Mouse (Mus musculus) bone marrow, adult 2 months (tissue): ENCODE measurements around the gene Prpf4. TPM values are rescaled to one million over a fixed set of nuclear protein-coding genes. Genes with fewer than 3 reads are reported as not detected.

Experiments used
- H3K27ac ChIP-seq: fragments of 200-500 bp; 2 replicates; pipeline ENCODE4 v1.5.1; 2012; ENCODE audit warnings: low read depth, mild to moderate bottlenecking, control low read depth, inconsistent platforms, low read length; ENCODE audit not compliant: control insufficient read depth, poor library complexity, insufficient read depth
- H3K4me1 ChIP-seq: fragments of 200-500 bp; 2 replicates; pipeline ENCODE4 v1.6.1; 2011; ENCODE audit warnings: low read length; ENCODE audit not compliant: control insufficient read depth, insufficient read depth
- H3K4me3 ChIP-seq: fragments of 200-500 bp; replicated peaks from 2 replicates; pipeline ENCODE3; 2011; ENCODE audit warnings: mild to moderate bottlenecking, low read depth, low read length, control low read depth; ENCODE audit not compliant: control insufficient read depth
- CTCF ChIP-seq: fragments of 200-500 bp; IDR thresholded peaks from 2 replicates; pipeline ENCODE4 v1.5.1; 2011; ENCODE audit warnings: low read length, control low read depth; ENCODE audit not compliant: control insufficient read depth, insufficient read depth
- POLR2A ChIP-seq: fragments of 200-500 bp; IDR thresholded peaks from 2 replicates; pipeline ENCODE4 v1.6.1; 2011; ENCODE audit warnings: low read depth, mild to moderate bottlenecking, control low read depth, low read length, borderline replicate concordance; ENCODE audit not compliant: control insufficient read depth
- WGBS: fragments of 180-500 bp; shearing (Covaris S2); methylation state at CpG from one replicate; pipeline ENCODE4 v1.1.7; 2018; 5-methylcytosine and 5-hydroxymethylcytosine counted together
- polyA plus RNA-seq: library from polyadenylated mRNA; stranded (reverse); fragments of >200 nt; gene quantifications from 2 replicates; pipeline ENCODE4 v1.2.4, GENCODE M21; 2011; ENCODE audit warnings: low replicate concordance; ENCODE audit not compliant: missing spikeins, insufficient read depth, insufficient read length

The Prpf4 gene
- polyA plus RNA-seq, 1 experiment, result 13.7 TPM

DNA sequence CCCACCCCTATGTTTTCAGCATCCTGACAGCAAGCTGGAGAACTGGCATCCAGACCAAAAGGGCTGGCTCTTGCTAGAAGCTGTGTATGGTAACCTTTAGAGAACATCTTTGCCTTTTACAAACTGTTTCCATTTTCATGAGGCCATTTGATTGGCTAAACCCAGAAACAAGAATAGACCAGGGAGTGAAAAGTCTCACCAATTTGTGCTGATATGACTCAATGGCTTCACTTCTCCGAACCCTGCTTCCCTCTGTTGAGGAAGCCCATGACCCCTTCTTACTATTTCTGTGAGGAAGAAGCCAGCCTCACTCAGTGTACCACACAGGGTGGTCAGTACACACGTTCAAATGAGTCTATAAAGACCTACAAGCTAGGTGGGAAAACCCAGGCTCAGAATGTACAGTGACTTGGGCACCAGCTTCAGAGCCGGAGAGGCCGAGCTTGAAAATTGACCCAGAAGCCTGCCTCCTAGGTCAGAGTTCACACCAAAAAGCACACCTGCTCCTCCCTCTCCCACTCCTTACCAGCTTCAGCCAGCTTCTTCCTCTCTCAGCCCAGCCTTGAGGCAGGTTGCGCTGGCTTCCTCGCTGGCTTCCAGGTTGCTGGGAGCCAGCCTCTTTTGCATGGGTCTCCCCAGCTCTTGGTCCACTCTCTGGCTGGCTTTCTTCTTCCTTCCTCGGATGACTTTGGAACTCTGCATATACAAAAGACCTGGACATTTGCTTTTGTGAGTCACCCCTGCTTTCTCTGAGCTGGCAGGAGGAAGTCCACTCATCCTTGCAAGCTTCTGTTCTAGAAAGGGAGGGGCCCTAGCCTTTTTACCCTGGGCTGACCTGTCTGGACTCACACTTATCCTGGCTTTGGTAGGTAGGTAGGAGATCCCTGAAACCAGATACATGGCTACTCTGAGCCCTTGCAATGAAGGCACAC is 25.6 kb downstream of the Prpf4 start:
- H3K4me3 ChIP-seq, result no peak overlapping the region
- no peaks in the 10 kb centered on the region for H3K4me1 ChIP-seq
- H3K27ac ChIP-seq, result no peak overlapping the region
- no peak for TF ChIP-seq CTCF
- 73% methylated on average over 7 of the region's 7 CpGs for WGBS

DNA sequence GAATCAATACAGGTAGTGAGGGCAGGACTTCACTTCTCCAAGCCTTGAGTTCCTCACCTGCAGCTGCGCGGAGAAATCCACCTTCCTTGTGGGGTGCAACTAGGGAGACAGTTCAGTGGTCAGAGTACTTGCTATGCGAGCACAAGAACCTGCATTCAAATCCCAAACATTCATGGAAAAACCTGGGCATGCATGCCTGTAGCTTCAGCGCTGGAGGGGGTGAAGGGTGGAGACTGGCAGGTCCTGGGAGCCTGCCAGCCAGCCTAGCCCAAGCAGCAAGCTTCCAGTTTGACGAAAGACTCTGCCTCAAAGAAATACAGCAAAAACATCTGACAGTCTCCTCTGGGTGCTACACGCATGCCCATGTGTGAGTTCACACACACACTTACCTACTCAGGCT is 26.5 kb downstream of the Prpf4 start, which contains the start of gene Rnf183:
Rnf183 (minus strand) TSS at position 172 of the 400 bp plus-strand sequence.
- Histone ChIP-seq H3K4me1 (no peaks in the 10 kb centered on the region), H3K27ac (no peak within 1 kb of the TSS), H3K4me3 (no peak within 1 kb of the TSS)
- WGBS, result 82% methylated on average over 6 of the region's 6 CpGs
- no peak for TF ChIP-seq POLR2A
- TF ChIP-seq CTCF, result no peak

DNA sequence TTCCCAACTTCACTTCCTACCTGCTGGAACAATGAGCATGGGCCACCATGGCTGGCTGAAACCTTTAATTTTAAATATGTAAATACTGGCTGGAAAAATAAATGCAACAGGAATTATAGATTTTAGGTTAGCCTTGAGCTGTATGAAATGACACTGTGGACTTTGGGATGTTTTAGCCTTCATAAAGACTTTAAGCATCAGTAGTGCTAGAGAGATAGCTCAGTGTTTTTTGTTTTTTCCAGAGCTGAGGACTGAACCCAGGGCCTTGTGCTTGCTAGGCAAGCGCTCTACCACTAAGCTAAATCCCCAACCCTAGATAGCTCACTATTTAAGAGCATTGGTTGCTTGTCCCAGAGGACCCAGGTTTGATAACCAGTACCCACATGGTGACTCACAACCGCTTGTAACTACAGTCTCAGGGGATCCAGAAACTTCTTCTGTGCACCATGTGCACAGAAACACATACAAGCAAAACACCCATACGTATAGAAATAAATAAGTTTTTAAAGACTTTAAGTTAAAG is 28.7 kb downstream of the Prpf4 start:
- H3K4me3 ChIP-seq, result no peak overlapping the region
- no peaks in the 10 kb centered on the region for H3K4me1 ChIP-seq
- no peak for TF ChIP-seq CTCF
- TF ChIP-seq POLR2A, result no peak
- H3K27ac ChIP-seq, result no peak overlapping the region
- 78% methylated on average over 3 of the region's 3 CpGs for WGBS

DNA sequence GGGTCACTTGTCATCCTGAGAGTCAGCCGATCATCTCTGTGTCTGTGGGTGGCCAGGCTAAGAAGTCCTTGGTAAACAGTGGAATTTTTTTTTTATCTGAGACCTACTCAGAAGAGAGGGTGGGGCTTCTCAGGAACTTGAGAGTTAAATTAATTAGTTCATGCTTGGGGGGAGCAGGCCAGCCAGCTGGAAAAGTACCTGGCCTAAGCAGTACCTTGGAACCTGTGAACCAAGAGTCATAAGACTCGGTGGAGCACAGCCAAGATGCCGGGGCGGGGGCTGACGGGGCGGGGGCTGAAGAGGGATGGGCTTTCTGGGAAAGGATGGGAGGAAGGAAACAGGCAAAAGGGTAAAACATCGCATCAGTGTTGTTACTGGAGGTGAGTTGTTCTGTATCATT is 29.3 kb downstream of the Prpf4 start:
- 82% methylated on average over 7 of the region's 7 CpGs for WGBS
- TF ChIP-seq CTCF (no peak), POLR2A (no peak)
- no peaks in the 10 kb centered on the region for H3K4me1 ChIP-seq

GRCm38 (mm10) chr4:62439793-62440192 is 31.2 kb downstream of the Prpf4 start:
- H3K4me1 ChIP-seq, result no peaks in the 10 kb centered on the region
- TF ChIP-seq CTCF (no peak), POLR2A (no peak)
- WGBS, result 24% methylated on average over 4 of the region's 4 CpGs

More for the DNA sequence above, 29.3 kb downstream of the Prpf4 start:
- Histone ChIP-seq H3K4me3 (no peak overlapping the region), H3K27ac (no peak overlapping the region)

DNA sequence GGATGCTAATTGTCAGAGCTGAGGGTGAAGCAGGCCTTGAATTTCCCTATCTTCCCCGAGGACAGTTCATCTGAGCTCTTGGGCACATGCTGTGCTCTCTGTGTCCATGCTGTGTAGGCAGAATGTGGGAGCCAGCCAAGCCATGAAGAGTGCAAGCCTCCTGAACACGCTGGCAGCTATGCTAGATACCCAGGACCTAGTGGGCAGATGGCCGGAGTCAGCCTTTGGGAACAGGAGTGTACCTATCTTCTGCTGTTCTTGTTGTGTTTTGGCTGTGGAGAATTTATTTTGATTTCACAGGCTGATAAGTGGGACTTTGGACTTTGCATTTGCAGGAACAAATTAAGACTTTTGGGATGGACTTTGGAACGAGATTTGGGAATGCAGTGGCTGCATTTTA is 31.9 kb downstream of the Prpf4 start:
- 71% methylated on average over 4 of the region's 4 CpGs for WGBS
- Histone ChIP-seq H3K4me3 (no peak overlapping the region), H3K27ac (no peak overlapping the region), H3K4me1 (no peaks in the 10 kb centered on the region)
- TF ChIP-seq POLR2A (no peak), CTCF (no peak)

More at GRCm38 (mm10) chr4:62439793-62440192, 31.2 kb downstream of the Prpf4 start:
- H3K4me3 ChIP-seq, result no peak overlapping the region
- no peak overlapping the region for H3K27ac ChIP-seq

GRCm38 (mm10) chr4:62440986-62441385 is 32.4 kb downstream of the Prpf4 start:
- WGBS, result 82% methylated on average over 4 of the region's 4 CpGs
- H3K4me1 ChIP-seq, result no peaks in the 10 kb centered on the region
- TF ChIP-seq CTCF (no peak), POLR2A (no peak)
- no peak overlapping the region for H3K27ac ChIP-seq
- H3K4me3 ChIP-seq, result no peak overlapping the region

DNA sequence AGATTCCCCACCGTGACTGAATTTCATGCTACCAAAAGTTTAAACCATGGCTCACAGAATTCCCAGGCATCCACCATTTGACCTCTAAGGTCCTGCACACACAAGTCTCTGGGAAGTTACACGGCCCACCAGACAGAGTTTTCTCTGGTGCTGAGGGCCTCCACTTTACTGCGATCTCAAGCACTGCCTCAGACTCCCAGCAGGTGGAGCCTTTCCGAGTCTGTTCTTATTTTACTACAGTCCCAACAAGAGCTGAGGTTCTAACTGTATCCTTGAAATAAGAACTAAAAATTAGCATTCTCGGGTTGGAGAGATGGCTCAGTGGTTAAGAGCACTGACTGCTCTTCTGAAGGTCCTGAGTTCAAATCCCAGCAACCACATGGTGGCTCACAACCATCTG is 46.4 kb downstream of the Prpf4 start:
- TF ChIP-seq POLR2A, result no peak
- peak; percentile 53 for TF ChIP-seq CTCF
- 45% methylated on average over 5 of the region's 5 CpGs for WGBS

More for the DNA sequence above, 46.4 kb downstream of the Prpf4 start:
- Histone ChIP-seq H3K27ac (no peak overlapping the region), H3K4me3 (no peak overlapping the region), H3K4me1 (no peaks in the 10 kb centered on the region)
